Mouse (Mus musculus) heart, postnatal 0 days (tissue): Measurements from ENCODE around the gene Flnc. TPM values are rescaled to one million over a fixed set of nuclear protein-coding genes. Genes with fewer than 3 reads are reported as not detected.

ENCODE experiments used
- ATAC-seq: fragments of 200-750 bp; cut with Nextera tagmentation; 2 replicates; pipeline ENCODE4 v1.8.0; 2017; ENCODE audit warnings: low read depth, moderate number of reproducible peaks, moderate library complexity; ENCODE audit not compliant: insufficient read depth
- DNase-seq: peaks from one replicate; pipeline ENCODE4 v3.0.0-alpha.2; 2016; ENCODE audit warnings: low spot score
- H3K27ac ChIP-seq: fragments of 300-500 bp; sonication (generic); 2 replicates; pipeline ENCODE4 v1.5.1; 2014; ENCODE audit warnings: low read depth, mild to moderate bottlenecking
- H3K27me3 ChIP-seq: fragments of 300-500 bp; sonication (generic); 2 replicates; pipeline ENCODE4 v1.6.1; 2014; ENCODE audit warnings: low read length, mixed read lengths; ENCODE audit not compliant: control insufficient read depth, insufficient read depth
- H3K36me3 ChIP-seq: fragments of 300-500 bp; sonication (generic); replicated peaks from 2 replicates; pipeline ENCODE4 v1.6.1; 2014; ENCODE audit warnings: low read length, mixed read lengths; ENCODE audit not compliant: control insufficient read depth, insufficient read depth
- H3K4me1 ChIP-seq: fragments of 300-500 bp; sonication (generic); 2 replicates; pipeline ENCODE4 v1.6.1; 2014; ENCODE audit warnings: antibody characterized with exemption; ENCODE audit not compliant: control insufficient read depth, insufficient read depth
- H3K4me2 ChIP-seq: fragments of 300-500 bp; sonication (generic); 2 replicates; pipeline ENCODE4 v1.6.1; 2014; ENCODE audit warnings: low read depth, mild to moderate bottlenecking, low read length, moderate library complexity
- H3K4me3 ChIP-seq: fragments of 300-500 bp; sonication (generic); 2 replicates; pipeline ENCODE4 v1.5.1; 2014; ENCODE audit warnings: low read depth, low read length
- H3K9ac ChIP-seq: fragments of 300-500 bp; sonication (generic); replicated peaks from 2 replicates; pipeline ENCODE4 v1.6.1; 2014; ENCODE audit warnings: low read depth, low read length, mixed read lengths
- H3K9me3 ChIP-seq: fragments of 300-500 bp; sonication (generic); replicated peaks from 2 replicates; pipeline ENCODE4 v1.6.1; 2016; ENCODE audit warnings: low read length; ENCODE audit not compliant: control insufficient read depth
- CTCF ChIP-seq: IDR thresholded peaks from 2 replicates; pipeline ENCODE4 v1.5.1; 2016; ENCODE audit warnings: antibody characterized with exemption, control low read depth, low read depth
- EP300 ChIP-seq: IDR thresholded peaks from 2 replicates; pipeline ENCODE4 v1.6.1; 2016; ENCODE audit warnings: antibody characterized with exemption, low read depth
- WGBS: fragments of 180-500 bp; shearing (Covaris S2); extraction: QIAGEN DNeasy Blood & Tissue Kit; methylation state at CpG from one replicate; pipeline ENCODE4 v1.1.7; 2014; 5-methylcytosine and 5-hydroxymethylcytosine counted together
- polyA plus RNA-seq: library from polyadenylated mRNA; unstranded; fragments of >200 nt; fragmentation: Nextera tagmentation; extraction: Ambion mirVana; gene quantifications from 2 replicates; pipeline ENCODE4 v1.2.1, GENCODE M21; 2015
- total RNA-seq: library from RNA; depleted of rRNA; stranded (reverse); fragments of >200 nt; gene quantifications from 2 replicates; pipeline ENCODE4 v1.2.3, GENCODE M21; 2014; ENCODE audit warnings: low replicate concordance

Flnc gene
- total and polyA plus RNA-seq, 2 experiments from 2014 or later, result 24.3 to 241 TPM

- Histone ChIP-seq H3K27ac (peak overlapping the region; percentile 96), H3K27me3 (no peaks in the 10 kb centered on the region), H3K4me2 (peak overlapping the region; percentile 79), H3K36me3 (0 out of 2 replicates have a peak, but pooled peaks cover 3% of the 10 kb centered on the region), H3K4me1 (peaks cover 34% of the 10 kb centered on the region), H3K9ac (peak overlapping the region; percentile 82), H3K9me3 (no peaks in the 10 kb centered on the region), H3K4me3 (peak overlapping the region; percentile 72)
- TF ChIP-seq EP300, result no peak
- TF ChIP-seq CTCF, result no peak
- DNase-seq, result peak; percentile 27
- no peak for ATAC-seq
These were observed 399 bp upstream of the Flnc start for GRCm38 (mm10) chr6:29432676-29433037.

DNA sequence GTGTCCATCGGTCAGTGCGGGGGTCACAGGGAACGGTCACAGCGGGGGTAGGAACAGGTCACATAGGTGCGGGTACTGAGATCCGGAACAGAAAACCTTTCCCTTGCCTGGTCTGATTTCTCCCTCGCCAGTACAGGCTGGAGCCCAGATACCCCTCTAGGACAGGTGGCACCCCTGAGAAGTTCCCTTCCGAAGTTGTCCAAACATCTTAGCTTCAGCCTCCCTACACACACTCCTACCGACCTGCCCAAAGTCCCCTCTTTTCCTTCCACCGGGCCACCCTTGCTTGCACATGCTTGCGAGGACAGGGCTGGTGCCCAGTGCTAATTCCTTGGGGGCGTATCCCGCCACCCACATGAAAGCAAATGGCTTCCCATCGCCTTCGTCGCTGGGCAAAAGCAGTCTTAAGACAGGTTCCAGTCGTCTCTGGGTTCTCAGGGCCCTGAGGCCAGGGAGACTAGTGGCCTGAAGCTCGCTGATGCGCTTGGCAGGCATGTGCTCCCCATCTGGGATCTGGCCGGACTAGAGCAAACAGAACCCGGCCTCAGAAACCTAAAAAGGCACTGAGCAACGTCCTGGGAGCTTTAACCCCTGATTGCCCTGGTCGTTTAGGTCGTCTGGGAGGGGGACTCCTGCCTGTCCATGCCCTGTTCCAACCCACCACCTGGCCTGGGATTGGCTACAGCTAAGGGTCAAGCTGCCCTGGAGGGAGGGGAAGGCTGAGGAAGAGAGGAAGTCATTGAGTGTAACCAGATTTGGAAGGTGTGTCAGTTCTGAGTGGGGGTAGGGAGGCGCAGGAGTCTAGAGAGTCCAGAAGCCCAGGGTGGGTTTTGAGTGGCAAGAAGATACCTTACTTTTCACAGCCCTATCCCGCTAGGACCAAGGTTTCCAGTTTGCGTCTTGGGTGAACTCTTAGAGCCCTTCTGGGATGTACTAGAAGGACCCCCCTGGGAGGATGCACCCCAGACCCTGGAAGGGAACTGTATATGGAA, 1.0 kb downstream of the Flnc start:
- H3K9ac ChIP-seq, result peak overlapping the region; percentile 82
- H3K4me3 ChIP-seq, result peak overlapping the region; percentile 72
- DNase-seq, result peak; percentile 87
- H3K27ac ChIP-seq, result peak overlapping the region; percentile 96
- no peak for TF ChIP-seq CTCF
- no peak for TF ChIP-seq EP300
- H3K27me3 ChIP-seq, result no peaks in the 10 kb centered on the region
- WGBS, result 2% methylated on average over 25 of the region's 27 CpGs
- H3K4me2 ChIP-seq, result peak overlapping the region; percentile 79
- peaks cover 34% of the 10 kb centered on the region for H3K4me1 ChIP-seq
- peaks cover 17% of the 10 kb centered on the region for H3K36me3 ChIP-seq
- ATAC-seq, result peak; percentile 21
- no peaks in the 10 kb centered on the region for H3K9me3 ChIP-seq

DNA sequence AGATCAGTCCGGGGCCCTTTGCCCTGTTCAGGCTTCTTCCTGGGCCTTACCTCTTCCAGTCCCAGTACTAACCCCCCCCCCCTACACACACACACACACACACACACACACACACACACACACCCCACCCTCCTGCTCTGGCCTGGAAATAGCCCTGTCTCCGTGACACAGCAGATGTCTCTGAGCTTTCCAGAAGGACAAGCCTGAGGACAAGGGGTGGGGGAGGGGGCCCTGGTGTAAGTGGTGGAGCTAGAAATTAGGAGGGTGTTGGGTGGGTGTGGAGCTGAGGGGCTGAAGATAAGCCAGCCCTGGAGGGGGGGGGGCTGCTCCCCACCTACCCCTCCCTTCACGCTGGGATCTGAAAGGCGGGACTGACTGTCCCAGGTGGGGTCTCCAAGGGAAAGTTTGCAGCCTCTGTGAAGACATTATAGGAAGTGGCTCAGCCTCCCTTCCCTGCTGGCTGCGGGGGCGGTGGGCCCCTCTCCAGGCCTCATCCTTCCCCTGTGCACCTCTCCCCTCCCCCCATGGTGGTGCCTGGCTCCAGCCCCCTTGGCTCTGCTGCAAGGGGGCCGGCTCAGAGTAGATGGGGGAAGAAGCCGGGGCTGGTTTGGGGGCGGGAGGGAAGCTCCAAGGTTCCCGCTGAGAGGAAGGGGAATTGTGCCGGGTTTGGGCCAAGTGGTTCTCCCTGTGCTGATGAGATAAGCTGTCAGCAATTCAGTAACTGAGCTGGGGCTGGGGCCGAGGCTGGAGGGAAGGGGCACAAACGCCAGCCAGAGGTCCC, 2.0 kb downstream of the Flnc start:
- H3K36me3 ChIP-seq, result peaks cover 27% of the 10 kb centered on the region
- H3K9me3 ChIP-seq, result no peaks in the 10 kb centered on the region
- WGBS, result 1% methylated on average over 11 of the region's 13 CpGs
- DNase-seq, result peak; percentile 73
- TF ChIP-seq EP300 (no peak; the same call in 1 of the 2 replicates), CTCF (no peak)
- H3K9ac ChIP-seq, result peak overlapping the region; percentile 82
- H3K27me3 ChIP-seq, result no peaks in the 10 kb centered on the region
- H3K4me2 ChIP-seq, result peak overlapping the region; percentile 79
- H3K4me1 ChIP-seq, result peaks cover 33% of the 10 kb centered on the region
- H3K27ac ChIP-seq, result peak overlapping the region; percentile 96
- ATAC-seq, result peak; percentile 12
- H3K4me3 ChIP-seq, result peak overlapping the region; percentile 72

DNA sequence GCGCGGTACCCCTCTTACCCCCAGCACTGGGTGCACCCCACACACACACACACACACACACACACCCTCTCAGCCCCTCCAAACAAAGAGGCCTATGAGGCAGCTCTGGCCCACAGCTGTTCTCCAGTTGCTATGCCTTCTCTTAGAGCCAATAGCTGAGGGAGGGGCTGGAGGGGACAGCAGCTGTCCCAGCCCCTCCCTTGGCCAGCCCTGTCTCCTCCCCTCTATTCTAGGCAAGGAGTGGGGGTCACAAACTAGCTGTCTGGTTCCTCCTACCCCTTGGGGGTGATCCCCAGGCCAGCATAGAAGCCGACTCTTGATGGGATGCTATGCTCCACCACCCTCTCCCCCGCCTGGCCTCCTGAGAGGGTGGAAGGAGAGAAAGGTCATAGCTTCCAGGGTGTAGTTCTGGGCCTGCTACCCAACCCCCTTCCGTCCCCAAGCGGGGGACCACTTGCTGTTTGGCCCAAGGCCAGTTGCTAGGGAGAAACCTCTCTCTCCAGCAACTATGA, 2.9 kb downstream of the Flnc start:
- H3K27me3 ChIP-seq, result no peaks in the 10 kb centered on the region
- peaks cover 36% of the 10 kb centered on the region for H3K36me3 ChIP-seq
- H3K27ac ChIP-seq, result peak overlapping the region; percentile 96
- peak overlapping the region; percentile 72 for H3K4me3 ChIP-seq
- peaks cover 28% of the 10 kb centered on the region for H3K4me1 ChIP-seq
- ATAC-seq, result no peak
- WGBS, result 1% methylated on average over 5 of the region's 6 CpGs
- H3K9me3 ChIP-seq, result no peaks in the 10 kb centered on the region
- H3K9ac ChIP-seq, result peak overlapping the region; percentile 82
- TF ChIP-seq CTCF (no peak), EP300 (no peak)
- H3K4me2 ChIP-seq, result peak overlapping the region; percentile 79
- peak; percentile 69 for DNase-seq

- TF ChIP-seq CTCF (no peak), EP300 (no peak)
- ATAC-seq, result peak; percentile 34
These were observed 3.4 kb downstream of the Flnc start for GRCm38 (mm10) chr6:29436461-29436934.

More at GRCm38 (mm10) chr6:29436461-29436934, 3.4 kb downstream of the Flnc start:
- H3K9me3 ChIP-seq, result no peaks in the 10 kb centered on the region
- DNase-seq, result peak; percentile 85
- peaks cover 28% of the 10 kb centered on the region for H3K4me1 ChIP-seq
- peak overlapping the region; percentile 79 for H3K4me2 ChIP-seq
- WGBS, result 8% methylated on average over 11 of the region's 11 CpGs
- no peaks in the 10 kb centered on the region for H3K27me3 ChIP-seq
- peak overlapping the region; percentile 82; the same call in 1 of the 2 replicates for H3K9ac ChIP-seq
- H3K4me3 ChIP-seq, result peak overlapping the region; percentile 72
- H3K27ac ChIP-seq, result peak overlapping the region; percentile 96
- peaks cover 41% of the 10 kb centered on the region for H3K36me3 ChIP-seq
